Mouse (Mus musculus): ENCODE measurements at regions not wholly inside any gene's neighbourhood (a gene's known extent, or its start where the extent isn't known, plus 50 kb on each side); places are given as distances from the start of the nearest gene placed in this dataset.

DNA sequence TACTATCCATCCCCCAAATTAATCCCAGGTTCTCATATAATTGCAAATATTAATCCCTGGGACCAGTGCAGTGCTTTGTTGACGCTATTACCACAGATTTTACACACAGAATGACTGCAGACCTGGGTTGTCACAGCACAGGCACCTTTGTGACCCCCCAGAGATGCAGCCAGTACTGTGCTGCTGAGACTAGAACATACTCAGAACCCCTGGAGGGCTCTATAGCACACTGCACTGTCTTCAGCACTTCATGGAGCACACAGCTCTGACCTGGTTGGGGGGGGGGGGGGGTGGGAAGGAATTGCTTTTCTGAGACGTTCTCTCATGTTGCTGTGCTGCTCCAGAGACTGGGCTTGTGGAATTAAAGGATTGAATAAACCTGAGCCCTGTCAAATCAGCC, 154.9 kb upstream of the Gm34302 start:
- no peak for DNase-seq (ENCODE audit: low spot score)

GRCm38 (mm10) chr3:63637913-63638312, 154.2 kb upstream of the Gm34302 start:
- no peak for DNase-seq (ENCODE audit: low spot score)

DNA sequence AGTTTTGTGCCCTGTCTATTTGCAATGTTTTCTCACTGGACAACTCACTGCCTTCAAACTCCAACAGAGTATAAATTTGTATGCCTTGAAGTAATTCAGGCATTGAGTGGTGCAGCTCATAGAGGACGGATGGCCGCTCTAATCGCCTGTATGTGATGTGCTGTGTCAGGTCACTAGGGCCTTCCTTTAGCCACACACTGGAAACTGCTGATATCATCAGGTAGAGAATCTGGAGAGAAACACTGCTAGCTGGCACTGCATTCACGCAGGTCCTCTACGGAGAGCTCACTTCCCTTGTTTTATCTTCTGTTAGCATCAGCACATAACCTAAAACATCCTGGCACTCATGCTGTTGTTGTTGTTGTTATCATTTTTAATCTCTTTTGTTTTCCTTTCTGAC, 144.0 kb upstream of the Gm34302 start:
- DNase-seq (ENCODE audit: low spot score) = no peak

- DNase-seq (ENCODE audit: low spot score) = no peak
Measured at GRCm38 (mm10) chr3:63616127-63616526, 132.4 kb upstream of the Gm34302 start.

GRCm38 (mm10) chr3:63613652-63614051, 130.0 kb upstream of the Gm34302 start:
- DNase-seq (ENCODE audit: low spot score) = no peak

DNA sequence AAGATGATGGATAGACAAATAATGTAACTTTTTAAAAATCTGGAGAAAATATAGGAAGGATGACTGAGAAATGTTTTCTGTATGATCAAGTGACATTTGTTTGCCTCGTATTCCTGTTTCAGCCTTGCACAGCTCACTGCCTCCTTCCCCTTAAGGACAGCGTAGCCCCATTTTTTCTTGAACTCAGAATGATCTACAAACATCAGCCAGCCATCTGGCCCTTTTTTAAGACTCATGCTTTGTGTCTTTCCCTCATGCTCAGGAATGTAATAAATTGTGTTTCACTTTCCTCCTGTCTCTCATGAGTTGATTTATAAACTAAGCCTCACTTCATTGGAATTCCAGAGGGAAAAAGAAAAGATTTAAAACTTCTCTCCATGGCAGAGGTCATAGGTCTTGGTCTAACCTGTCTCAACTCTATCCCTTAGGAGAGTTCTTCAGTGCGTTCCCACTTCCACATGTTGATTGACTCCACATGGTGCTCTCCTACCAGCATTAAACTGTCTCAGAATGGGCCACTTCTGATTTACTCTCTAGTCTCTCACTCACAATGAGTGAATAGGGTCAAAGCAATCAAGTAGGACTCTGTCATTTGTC, 129.2 kb upstream of the Gm34302 start:
- no peak for DNase-seq (ENCODE audit: low spot score)

GRCm38 (mm10) chr3:63610113-63610919, 126.6 kb upstream of the Gm34302 start:
- no peak for DNase-seq (ENCODE audit: low spot score)

DNA sequence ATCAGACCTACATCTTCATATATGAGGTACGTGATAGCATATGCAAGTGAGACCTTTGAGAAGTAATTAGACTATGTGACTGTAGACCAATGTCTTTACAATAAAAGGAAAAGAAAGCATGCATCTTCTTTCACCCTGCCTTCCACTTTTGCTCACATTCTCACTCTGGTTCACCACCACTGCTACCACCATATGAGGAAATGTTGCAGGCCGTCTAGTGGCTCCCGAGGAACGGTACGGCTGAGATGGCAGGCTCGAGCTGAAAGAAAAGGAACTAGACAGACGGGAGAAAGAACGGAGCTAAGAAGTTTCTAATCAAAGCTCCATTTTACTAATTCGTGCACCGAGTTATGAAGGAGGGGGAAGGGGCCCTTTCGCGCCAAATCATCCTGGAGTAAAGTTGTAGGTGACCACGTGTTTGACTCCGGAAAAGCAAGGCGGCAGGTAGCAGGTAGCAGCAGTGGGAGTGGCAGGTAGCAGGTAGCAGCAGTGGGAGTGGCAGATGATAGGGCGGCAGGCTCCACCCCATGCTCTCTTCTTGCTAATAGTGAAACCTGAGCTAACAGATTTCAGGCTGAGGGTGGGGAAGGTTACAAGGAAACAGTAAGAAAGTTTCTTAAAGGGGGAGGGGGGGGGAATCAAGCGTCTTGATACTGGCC, 125.9 kb upstream of the Gm34302 start:
- DNase-seq (ENCODE audit: low spot score) = no peak

DNA sequence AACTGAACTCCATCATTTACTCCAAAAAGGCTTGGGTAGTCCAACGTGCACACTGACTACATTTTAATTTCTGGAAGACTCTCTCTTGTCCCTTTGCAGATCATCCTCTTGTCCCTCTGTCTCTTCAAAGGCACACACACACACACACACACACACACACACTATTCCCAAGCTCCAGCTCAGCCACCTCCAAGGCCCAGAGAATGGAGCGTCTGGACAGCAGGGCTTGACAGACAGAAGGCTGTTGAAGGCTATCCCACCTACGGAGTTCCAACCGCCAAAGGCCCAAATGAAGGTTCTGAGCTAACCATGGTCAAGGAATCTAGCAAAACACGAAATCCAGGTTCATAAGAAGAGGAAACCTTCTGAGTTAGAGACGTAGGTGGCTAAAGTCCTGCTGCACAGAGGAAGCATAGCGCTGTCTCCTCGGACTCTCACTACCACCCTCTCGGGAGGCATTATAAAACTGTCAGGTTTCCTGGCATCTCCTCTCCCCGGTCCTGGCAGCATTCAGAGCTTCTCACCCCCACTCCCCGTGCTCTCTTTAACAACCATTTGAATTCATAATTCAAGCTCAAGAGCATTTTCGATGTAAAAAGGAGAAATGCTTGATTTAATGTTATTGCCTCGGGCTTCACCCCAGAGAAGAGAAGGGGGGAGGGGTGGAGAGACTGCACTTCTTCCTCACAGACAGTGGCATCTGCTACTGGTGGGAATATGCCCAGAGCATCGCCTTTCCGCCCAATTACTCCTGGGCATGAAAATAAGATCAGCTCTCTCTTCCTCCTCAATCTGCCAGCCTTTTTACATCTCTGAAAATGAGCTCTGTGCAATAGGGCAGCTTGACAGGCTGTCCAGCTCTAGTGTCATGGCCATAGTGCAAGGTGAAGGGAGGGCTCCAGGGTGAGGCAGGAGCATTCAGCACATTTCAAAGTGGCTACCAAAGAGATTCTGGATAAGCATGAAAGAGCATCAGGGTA, 99.3 kb upstream of the Gm34302 start:
- no peak for DNase-seq (ENCODE audit: low spot score)

GRCm38 (mm10) chr3:63582180-63582579, 98.5 kb upstream of the Gm34302 start:
- DNase-seq (ENCODE audit: low spot score) = no peak

DNA sequence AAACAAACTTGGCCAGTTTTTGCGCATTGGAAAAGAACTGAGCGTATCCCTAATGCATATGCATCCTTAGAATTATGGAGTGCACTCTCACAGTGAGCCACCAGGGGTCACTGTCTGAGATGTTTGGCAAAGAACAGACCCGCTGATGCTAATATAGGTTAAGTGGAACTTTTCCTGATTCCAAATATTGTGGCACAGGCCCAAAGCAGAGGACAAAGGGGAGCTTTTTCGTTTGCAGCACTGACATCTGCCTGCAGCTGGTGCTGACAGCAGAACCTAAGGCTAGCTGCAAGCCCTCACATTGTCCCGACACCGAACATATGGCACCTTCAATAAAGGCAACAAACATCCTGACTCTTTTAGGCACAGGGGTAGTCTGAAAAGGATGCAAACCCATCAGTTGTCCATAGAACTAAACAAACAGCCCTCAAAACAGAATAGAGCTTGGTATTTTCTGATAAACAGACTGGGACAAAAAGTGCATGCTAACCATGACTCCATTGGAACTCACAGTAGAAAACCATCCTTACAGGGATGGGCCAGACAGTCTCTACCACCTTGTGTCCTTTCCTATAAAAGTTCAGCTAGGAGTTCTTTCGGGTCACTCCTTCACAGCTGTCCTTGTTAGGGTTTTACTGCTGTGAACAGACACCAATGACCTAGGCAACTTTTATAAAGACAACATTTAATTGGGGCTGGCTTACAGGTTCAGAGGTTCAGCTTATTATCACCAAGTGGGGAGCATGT, 87.1 kb upstream of the Gm34302 start:
- peak; percentile 84 for DNase-seq (ENCODE audit: low spot score)

- DNase-seq (ENCODE audit: low spot score) = no peak
Measured at GRCm38 (mm10) chr3:63570082-63570481, 86.4 kb upstream of the Gm34302 start.

- no peak for DNase-seq (ENCODE audit: low spot score)
Measured at GRCm38 (mm10) chr3:63569004-63569596, 85.4 kb upstream of the Gm34302 start.

- DNase-seq (ENCODE audit: low spot score) = no peak
Measured at GRCm38 (mm10) chr3:63567726-63568125, 84.0 kb upstream of the Gm34302 start.

DNA sequence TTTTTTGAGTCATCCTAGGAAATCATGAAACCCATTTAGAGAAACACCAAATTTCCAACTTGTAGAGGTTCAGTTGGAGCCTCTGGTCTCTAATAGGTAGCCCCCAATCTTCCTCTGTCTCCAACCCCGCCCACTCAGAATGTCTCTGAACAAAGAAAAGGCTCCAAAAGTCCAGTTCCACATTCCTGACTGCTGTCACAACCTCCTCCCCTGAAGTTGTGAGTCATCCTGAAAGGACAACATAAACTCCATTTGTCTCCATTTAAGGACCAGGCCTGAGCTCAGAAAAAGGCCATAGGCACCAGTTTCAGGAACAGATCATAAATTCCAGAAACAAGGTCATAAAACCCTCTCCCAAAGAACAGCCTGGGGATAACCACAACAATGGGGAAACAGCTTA, 79.4 kb upstream of the Gm34302 start:
- DNase-seq (ENCODE audit: low spot score) = no peak

GRCm38 (mm10) chr3:63562532-63562931, 78.9 kb upstream of the Gm34302 start:
- no peak for DNase-seq (ENCODE audit: low spot score)

DNA sequence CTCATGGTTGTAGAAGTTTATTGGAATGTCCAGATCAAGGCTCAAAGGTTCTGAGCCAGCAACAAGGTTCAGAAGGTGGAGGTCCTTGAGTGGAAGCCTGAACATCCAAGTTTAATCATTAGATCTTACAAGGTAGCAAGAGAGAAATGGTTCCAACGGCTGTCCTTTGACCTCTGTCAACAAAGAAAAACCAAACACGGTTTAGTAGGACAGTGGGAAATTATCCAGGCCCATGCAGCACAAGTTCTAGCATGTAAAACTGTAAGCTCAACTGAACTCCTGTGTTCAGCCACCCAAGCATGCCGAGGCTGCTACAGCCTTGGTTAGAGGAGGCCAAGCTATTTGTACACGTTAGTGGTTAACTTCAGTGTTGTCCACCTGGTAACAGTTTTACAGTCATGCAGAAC, 77.1 kb upstream of the Gm34302 start:
- DNase-seq (ENCODE audit: low spot score) = no peak

GRCm38 (mm10) chr3:63556741-63557140, 73.1 kb upstream of the Gm34302 start:
- DNase-seq (ENCODE audit: low spot score) = no peak

DNA sequence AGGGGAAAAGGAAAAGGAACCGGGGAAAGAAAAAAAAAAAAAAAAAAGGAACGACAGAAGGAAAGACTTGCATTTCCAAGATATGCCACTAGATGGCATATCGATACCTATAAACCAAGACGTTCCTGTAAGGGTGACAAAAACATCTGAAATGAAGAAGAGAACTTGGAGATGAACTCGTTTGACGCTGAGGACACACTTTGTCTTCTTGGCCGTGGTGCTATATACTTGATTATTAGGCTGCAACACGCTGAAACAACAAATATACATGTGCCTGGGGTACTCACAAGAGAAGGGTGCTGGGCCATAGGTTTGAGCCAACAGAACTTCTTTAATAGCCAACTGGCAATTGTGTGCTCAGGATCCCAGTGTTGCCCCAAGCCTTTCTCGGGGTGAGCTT, 71.2 kb upstream of the Gm34302 start:
- DNase-seq (ENCODE audit: low spot score) = no peak

DNA sequence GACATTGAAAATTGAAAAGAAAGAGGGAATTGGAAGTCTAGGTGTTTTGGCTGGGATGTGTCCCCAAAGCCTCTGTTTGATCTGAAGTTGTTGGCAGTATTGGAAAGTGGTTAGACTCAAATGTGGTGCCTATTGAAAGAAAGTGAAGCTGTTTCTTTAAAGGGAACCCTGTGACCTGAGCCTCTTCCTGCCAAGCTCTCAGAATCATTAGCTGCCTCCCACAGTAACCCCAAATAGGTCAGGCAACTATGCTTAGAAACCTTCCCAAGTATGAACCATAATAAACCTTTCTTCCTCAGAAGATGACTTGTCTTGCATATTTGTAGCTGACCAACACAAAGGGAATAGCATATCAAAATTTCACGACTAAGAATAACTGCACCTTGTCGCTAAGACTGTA, 69.7 kb upstream of the Gm34302 start:
- DNase-seq (ENCODE audit: low spot score) = no peak

DNA sequence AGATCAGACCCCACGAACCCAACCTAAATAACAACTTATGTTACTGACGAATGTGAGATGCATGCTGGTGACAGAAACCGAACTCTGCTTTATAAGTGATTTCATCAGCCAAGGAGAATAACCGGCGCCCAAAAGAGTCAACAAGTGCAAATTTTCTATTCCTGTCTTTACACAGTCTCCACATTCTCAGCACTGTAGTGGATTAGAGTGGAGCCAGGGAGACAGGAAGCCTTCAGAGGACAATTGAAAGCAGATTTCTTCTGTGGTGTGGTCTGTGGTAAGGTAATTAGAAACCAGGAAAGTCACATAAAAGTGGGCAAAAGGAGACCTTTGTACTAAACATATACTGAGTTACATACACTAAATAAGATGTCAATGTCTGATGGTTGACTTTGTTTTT, 68.0 kb upstream of the Gm34302 start:
- DNase-seq (ENCODE audit: low spot score) = no peak

All from testis, postnatal 10 days (tissue).